Mouse (Mus musculus) left cerebral cortex, adult 11 months (tissue): ENCODE data around the gene Cyb561d1.

ENCODE experiments used
- DNase-seq: peaks from one replicate; pipeline ENCODE4 v3.0.0; 2022; ENCODE audit warnings: low spot score

The Cyb561d1 gene

GRCm38 (mm10) chr3:108203621-108204325 is 2.8 kb upstream of the Cyb561d1 start:
- DNase-seq: no peak

- no peak for DNase-seq
Observed at GRCm38 (mm10) chr3:108203212-108203611, 2.2 kb upstream of the Cyb561d1 start.

- DNase-seq: no peak
Observed at GRCm38 (mm10) chr3:108202506-108202905, 1.5 kb upstream of the Cyb561d1 start.

GRCm38 (mm10) chr3:108199231-108199630 is 1.8 kb downstream of the Cyb561d1 start:
- no peak for DNase-seq

- peak; percentile 68 for DNase-seq
Observed at GRCm38 (mm10) chr3:108197066-108197497, 3.9 kb downstream of the Cyb561d1 start.

- peak; percentile 65 for DNase-seq
Observed at GRCm38 (mm10) chr3:108195941-108196590, 4.9 kb downstream of the Cyb561d1 start.

GRCm38 (mm10) chr3:108195287-108195686 is 5.7 kb downstream of the Cyb561d1 start:
- DNase-seq: no peak

GRCm38 (mm10) chr3:108193686-108194085 is 7.3 kb downstream of the Cyb561d1 start:
- no peak for DNase-seq

- DNase-seq: no peak
Observed at GRCm38 (mm10) chr3:108189897-108190296, 11.1 kb downstream of the Cyb561d1 start.

- no peak for DNase-seq
Observed at GRCm38 (mm10) chr3:108188716-108189490, 12.1 kb downstream of the Cyb561d1 start.

GRCm38 (mm10) chr3:108187111-108187795 is 13.8 kb downstream of the Cyb561d1 start:
- no peak for DNase-seq

GRCm38 (mm10) chr3:108186098-108187047 is 14.6 kb downstream of the Cyb561d1 start, which contains the start of gene Amigo1:
TSS of gene Amigo1 (plus strand) at chr3:108186335.
- DNase-seq: no peak

- no peak for DNase-seq
Observed at GRCm38 (mm10) chr3:108185460-108186097, 15.4 kb downstream of the Cyb561d1 start.

- DNase-seq: no peak
Observed at GRCm38 (mm10) chr3:108184742-108185141, 16.3 kb downstream of the Cyb561d1 start.

GRCm38 (mm10) chr3:108180514-108180913 is 20.5 kb downstream of the Cyb561d1 start:
- no peak for DNase-seq

- no peak for DNase-seq
Observed at GRCm38 (mm10) chr3:108178756-108179715, 22.0 kb downstream of the Cyb561d1 start.

- peak; percentile 67 for DNase-seq
Observed at GRCm38 (mm10) chr3:108174672-108175531, 26.1 kb downstream of the Cyb561d1 start.

GRCm38 (mm10) chr3:108169199-108169598 is 31.8 kb downstream of the Cyb561d1 start:
- DNase-seq: no peak
